Mouse (Mus musculus) neural tube, embryonic 11.5 days (tissue): ENCODE data around the gene Lypd6. TPM values are rescaled to one million over a fixed set of nuclear protein-coding genes. Genes with fewer than 3 reads are reported as not detected.

Experiments used
- ATAC-seq: fragments of 200-750 bp; cut with Nextera tagmentation; 2 replicates; pipeline ENCODE4 v1.8.0; 2017; ENCODE audit warnings: moderate number of reproducible peaks, mild to moderate bottlenecking, moderate TSS enrichment, moderate library complexity; ENCODE audit not compliant: insufficient read depth, low FRiP score, low TSS enrichment
- DNase-seq: peaks from one replicate; pipeline ENCODE4 v3.0.0-alpha.2; 2015; ENCODE audit warnings: low spot score
- H3K27ac ChIP-seq: fragments of 300-500 bp; sonication (generic); 2 replicates; pipeline ENCODE4 v1.5.1; 2014; ENCODE audit warnings: low read depth, mild to moderate bottlenecking, low read length
- H3K27me3 ChIP-seq: fragments of 300-500 bp; sonication (generic); 2 replicates; pipeline ENCODE4 v1.6.1; 2014; ENCODE audit warnings: mild to moderate bottlenecking, low read length, mixed read lengths; ENCODE audit not compliant: control insufficient read depth, insufficient read depth
- H3K36me3 ChIP-seq: fragments of 300-500 bp; sonication (generic); 2 replicates; pipeline ENCODE4 v1.6.1; 2014; ENCODE audit warnings: mild to moderate bottlenecking, low read length, moderate library complexity, mixed read lengths; ENCODE audit not compliant: control insufficient read depth, insufficient read depth
- H3K4me1 ChIP-seq: fragments of 300-500 bp; sonication (generic); 2 replicates; pipeline ENCODE4 v1.6.1; 2014; ENCODE audit warnings: low read length, mixed read lengths; ENCODE audit not compliant: control insufficient read depth, insufficient read depth
- H3K4me2 ChIP-seq: fragments of 300-500 bp; sonication (generic); 2 replicates; pipeline ENCODE4 v1.6.1; 2014; ENCODE audit warnings: low read depth, mild to moderate bottlenecking, moderate library complexity
- H3K4me3 ChIP-seq: fragments of 300-500 bp; sonication (generic); 2 replicates; pipeline ENCODE4 v1.5.1; 2014; ENCODE audit warnings: low read depth, low read length
- H3K9ac ChIP-seq: fragments of 300-500 bp; sonication (generic); 2 replicates; pipeline ENCODE4 v1.6.1; 2014; ENCODE audit warnings: mild to moderate bottlenecking, low read length
- H3K9me3 ChIP-seq: fragments of 300-500 bp; sonication (generic); 2 replicates; pipeline ENCODE4 v1.6.1; 2016; ENCODE audit warnings: low read length; ENCODE audit not compliant: control insufficient read depth
- WGBS: fragments of 180-500 bp; shearing (Covaris S2); extraction: QIAGEN DNeasy Blood & Tissue Kit; methylation state at CpG from one replicate; pipeline ENCODE4 v1.1.7; 2014; 5-methylcytosine and 5-hydroxymethylcytosine counted together
- polyA plus RNA-seq: library from polyadenylated mRNA; unstranded; fragments of >200 nt; fragmentation: Nextera tagmentation; extraction: Ambion mirVana; gene quantifications from 2 replicates; pipeline ENCODE4 v1.2.1, GENCODE M21; 2014

Gene Lypd6
- polyA plus RNA-seq: 5.9 and 6.2 TPM in 2 replicates

GRCm38 (mm10) chr2:50066246-50066967 lies at the start of gene Lypd6:
Lypd6 (plus strand) TSS chr2:50066429.
- Histone ChIP-seq H3K27me3 (no peaks in the 10 kb centered on the region), H3K4me3 (peak within 1 kb of the TSS; percentile 62), H3K9me3 (no peaks in the 10 kb centered on the region), H3K27ac (no peak within 1 kb of the TSS), H3K4me1 (no peaks in the 10 kb centered on the region), H3K9ac (peak within 1 kb of the TSS; percentile 52), H3K36me3 (no peaks in the 10 kb centered on the region), H3K4me2 (peak within 1 kb of the TSS; percentile 81)
- ATAC-seq (peak; percentile 98), DNase-seq (peak; percentile 85)
- WGBS: under 1% methylated on average over 64 of the region's 76 CpGs

GRCm38 (mm10) chr2:50019477-50019876 lies 46.8 kb upstream of the Lypd6 start:
- no peaks in the 10 kb centered on the region for H3K36me3 ChIP-seq
- H3K9me3 ChIP-seq: no peaks in the 10 kb centered on the region
- H3K27ac ChIP-seq: no peak overlapping the region
- ATAC-seq (no peak), DNase-seq (no peak)
- H3K4me3 ChIP-seq: no peak overlapping the region
- no peaks in the 10 kb centered on the region for H3K4me1 ChIP-seq
- WGBS: 89% methylated on average over 1 of the region's 1 CpGs
- H3K27me3 ChIP-seq: no peaks in the 10 kb centered on the region
- no peak overlapping the region for H3K9ac ChIP-seq
- no peak overlapping the region for H3K4me2 ChIP-seq

GRCm38 (mm10) chr2:50025549-50025948 lies 40.7 kb upstream of the Lypd6 start:
- no peak for ATAC-seq
- no peak overlapping the region for H3K4me3 ChIP-seq
- WGBS: 88% methylated on average over 5 of the region's 5 CpGs

GRCm38 (mm10) chr2:50028930-50029329 lies 37.3 kb upstream of the Lypd6 start:
- DNase-seq: no peak
- Histone ChIP-seq H3K27ac (no peak overlapping the region), H3K9ac (no peak overlapping the region), H3K4me1 (no peaks in the 10 kb centered on the region), H3K27me3 (no peaks in the 10 kb centered on the region), H3K9me3 (no peaks in the 10 kb centered on the region), H3K4me2 (no peak overlapping the region), H3K36me3 (no peaks in the 10 kb centered on the region), H3K4me3 (no peak overlapping the region)
- ATAC-seq: no peak
- 76% methylated on average over 8 of the region's 8 CpGs for WGBS

More at GRCm38 (mm10) chr2:50025549-50025948, 40.7 kb upstream of the Lypd6 start:
- H3K27ac ChIP-seq: no peak overlapping the region
- H3K4me2 ChIP-seq: no peak overlapping the region
- no peaks in the 10 kb centered on the region for H3K9me3 ChIP-seq
- no peaks in the 10 kb centered on the region for H3K36me3 ChIP-seq
- H3K4me1 ChIP-seq: no peaks in the 10 kb centered on the region
- no peak overlapping the region for H3K9ac ChIP-seq
- DNase-seq: no peak
- H3K27me3 ChIP-seq: no peaks in the 10 kb centered on the region

GRCm38 (mm10) chr2:50044170-50044870 lies 21.9 kb upstream of the Lypd6 start:
- no peak overlapping the region for H3K27ac ChIP-seq
- no peak overlapping the region for H3K9ac ChIP-seq
- no peaks in the 10 kb centered on the region; the same call in 1 of the 2 replicates for H3K4me1 ChIP-seq
- ATAC-seq: no peak
- no peak overlapping the region for H3K4me2 ChIP-seq
- no peaks in the 10 kb centered on the region for H3K27me3 ChIP-seq
- WGBS: 67% methylated on average over 7 of the region's 7 CpGs
- DNase-seq: no peak
- H3K4me3 ChIP-seq: no peak overlapping the region
- H3K36me3 ChIP-seq: no peaks in the 10 kb centered on the region
- H3K9me3 ChIP-seq: no peaks in the 10 kb centered on the region

GRCm38 (mm10) chr2:50044871-50045470 lies 21.3 kb upstream of the Lypd6 start:
- 65% methylated on average over 7 of the region's 7 CpGs for WGBS
- H3K27me3 ChIP-seq: no peaks in the 10 kb centered on the region
- no peak overlapping the region for H3K4me2 ChIP-seq
- no peaks in the 10 kb centered on the region for H3K36me3 ChIP-seq
- H3K4me1 ChIP-seq: no peaks in the 10 kb centered on the region; the same call in 1 of the 2 replicates
- ATAC-seq: no peak
- H3K27ac ChIP-seq: no peak overlapping the region
- H3K4me3 ChIP-seq: no peak overlapping the region
- DNase-seq: no peak
- H3K9me3 ChIP-seq: no peaks in the 10 kb centered on the region
- no peak overlapping the region for H3K9ac ChIP-seq

- 82% methylated on average over 4 of the region's 4 CpGs for WGBS
- H3K27ac ChIP-seq: no peak overlapping the region
- DNase-seq (no peak), ATAC-seq (no peak)
- no peaks in the 10 kb centered on the region for H3K27me3 ChIP-seq
- H3K9me3 ChIP-seq: no peaks in the 10 kb centered on the region
- no peaks in the 10 kb centered on the region; the same call in 1 of the 2 replicates for H3K4me1 ChIP-seq
- no peak overlapping the region for H3K9ac ChIP-seq
- no peak overlapping the region for H3K4me2 ChIP-seq
- H3K4me3 ChIP-seq: no peak overlapping the region
- no peaks in the 10 kb centered on the region for H3K36me3 ChIP-seq
These were observed 20.4 kb upstream of the Lypd6 start for GRCm38 (mm10) chr2:50045841-50046240.

- Histone ChIP-seq H3K9me3 (no peaks in the 10 kb centered on the region), H3K4me2 (no peak overlapping the region), H3K4me3 (no peak overlapping the region), H3K27me3 (no peaks in the 10 kb centered on the region), H3K4me1 (no peaks in the 10 kb centered on the region; the same call in 1 of the 2 replicates), H3K36me3 (no peaks in the 10 kb centered on the region), H3K9ac (no peak overlapping the region), H3K27ac (no peak overlapping the region)
- no peak for DNase-seq
- no peak for ATAC-seq
These were observed 17.8 kb upstream of the Lypd6 start for GRCm38 (mm10) chr2:50048442-50048841.
